In genomic region chr2:133498717-133499143, GRCm38 (mm10) we compare ENCODE assay signal across 12 mouse cellular contexts. TPM values are rescaled to one million over a fixed set of nuclear protein-coding genes. Genes with fewer than 3 reads are reported as not detected.
DNase-seq lines count a peak whose midpoint lies in the region; ATAC-seq lines count a peak whose summit lies in the region.
"Had no signal": no experiment of that assay in that cellular context is flagged by ENCODE, and none has a peak within 500 bp of the region (broad histone marks: within the 10 kb centered on the region; RNA-seq: fewer than 3 reads in every experiment).

No protein-coding gene starts in this region.

- H3K27me3 ChIP-seq in intestine, embryonic 14.5 days (replicated peaks; ENCODE audit: control insufficient read depth, insufficient read depth, low read length) = no peaks in the 10 kb centered on the region
- H3K27me3 ChIP-seq in liver, embryonic 11.5 days (replicated peaks; ENCODE audit: control insufficient read depth, insufficient read depth, low read length) = no peaks in the 10 kb centered on the region
- H3K27me3 ChIP-seq in forebrain, embryonic 13.5 days = no peaks in the 10 kb centered on the region
- H3K27me3 ChIP-seq: hindbrain, embryonic 12.5 days had no signal

- peak overlapping the region; percentile 55 for H3K27ac ChIP-seq in intestine, embryonic 14.5 days (ENCODE audit: low read depth)
- H3K27ac ChIP-seq in liver, embryonic 11.5 days (ENCODE audit: low read depth, low read length) = no peak overlapping the region
- H3K27ac ChIP-seq in forebrain, embryonic 13.5 days = no peak overlapping the region
- H3K27ac ChIP-seq: hindbrain, embryonic 12.5 days had no signal

- ATAC-seq in intestine, embryonic 14.5 days (replicated peaks; ENCODE audit: low FRiP score, low TSS enrichment, low read depth) = peak; percentile 84
- 0 out of 2 replicates have a peak, but pooled peaks have one; percentile 30 for ATAC-seq in liver, embryonic 11.5 days (replicated peaks; ENCODE audit: low FRiP score)
- no peak for ATAC-seq in activated CD4-positive, CD25-positive, alpha-beta regulatory T cell, adult 4 months
- no peak for ATAC-seq in forebrain, embryonic 13.5 days

- H3K4me3 ChIP-seq in intestine, embryonic 14.5 days (ENCODE audit: low read depth, low read length) = no peak overlapping the region
- no peak overlapping the region for H3K4me3 ChIP-seq in liver, embryonic 11.5 days (ENCODE audit: low read depth, low read length)
- H3K4me3 ChIP-seq in forebrain, embryonic 13.5 days = no peak overlapping the region
- H3K4me3 ChIP-seq: hindbrain, embryonic 12.5 days had no signal

- peak; percentile 11 for DNase-seq in heart, postnatal 4 days
- no peak for DNase-seq in heart, postnatal 14 days
- DNase-seq in intestine, embryonic 14.5 days (ENCODE audit: low spot score) = peak; percentile 60
- DNase-seq in liver, embryonic 11.5 days (ENCODE audit: low spot score) = no peak
- peak; percentile 29 to 32 for DNase-seq in lung, postnatal 4 days
- no peak for DNase-seq in layer of hippocampus, adult 8-10 months (ENCODE audit: low spot score in 2 of 2)
- DNase-seq: cerebellum, postnatal 36 days; kidney, postnatal 10 days; thymus, postnatal 36 days had no signal

- H3K4me2 ChIP-seq in intestine, embryonic 14.5 days (ENCODE audit: low read length) = no peak overlapping the region
- H3K4me2 ChIP-seq in liver, embryonic 11.5 days = no peak overlapping the region
- H3K4me2 ChIP-seq in forebrain, embryonic 13.5 days = no peak overlapping the region
- H3K4me2 ChIP-seq: hindbrain, embryonic 12.5 days had no signal

- H3K4me1 ChIP-seq in intestine, embryonic 14.5 days (replicated peaks; ENCODE audit: control insufficient read depth, insufficient read depth, low read length) = no peaks in the 10 kb centered on the region; the same call in 1 of the 2 replicates
- H3K4me1 ChIP-seq in liver, embryonic 11.5 days (replicated peaks; ENCODE audit: control insufficient read depth, insufficient read depth, low read length) = no peaks in the 10 kb centered on the region
- H3K4me1 ChIP-seq in forebrain, embryonic 13.5 days = no peaks in the 10 kb centered on the region
- H3K4me1 ChIP-seq: hindbrain, embryonic 12.5 days had no signal

- intact Hi-C loops in heart, postnatal 14 days (cut with DNase I) = no loop called here

- no peak overlapping the region for H3K9ac ChIP-seq in intestine, embryonic 14.5 days (ENCODE audit: low read length)
- H3K9ac ChIP-seq in liver, embryonic 11.5 days (ENCODE audit: low read depth, low read length) = no peak overlapping the region
- H3K9ac ChIP-seq in forebrain, embryonic 13.5 days = no peak overlapping the region
- H3K9ac ChIP-seq: hindbrain, embryonic 12.5 days had no signal

- H3K36me3 ChIP-seq in intestine, embryonic 14.5 days (ENCODE audit: control insufficient read depth, insufficient read depth, low read length) = no peaks in the 10 kb centered on the region
- no peaks in the 10 kb centered on the region for H3K36me3 ChIP-seq in liver, embryonic 11.5 days (ENCODE audit: control insufficient read depth, insufficient read depth, low read length)
- H3K36me3 ChIP-seq in forebrain, embryonic 13.5 days (ENCODE audit: poor library complexity, severe bottlenecking) = no peaks in the 10 kb centered on the region
- H3K36me3 ChIP-seq: hindbrain, embryonic 12.5 days had no signal

- 49% methylated on average over 3 of the region's 3 CpGs for WGBS in intestine, embryonic 14.5 days
- 59% methylated on average over 3 of the region's 3 CpGs for WGBS in liver, embryonic 11.5 days
- 73% methylated on average over 3 of the region's 3 CpGs for WGBS in forebrain, embryonic 13.5 days

- H3K9me3 ChIP-seq in intestine, embryonic 14.5 days (ENCODE audit: control insufficient read depth, low read length) = no peaks in the 10 kb centered on the region
- H3K9me3 ChIP-seq in liver, embryonic 11.5 days (ENCODE audit: control insufficient read depth, low read length) = no peaks in the 10 kb centered on the region
- no peaks in the 10 kb centered on the region for H3K9me3 ChIP-seq in forebrain, embryonic 13.5 days (replicated peaks)
- H3K9me3 ChIP-seq: hindbrain, embryonic 12.5 days had no signal

RNA-seq across cellular contexts. Expression of gene Bmp2, which starts 53.2 kb away (rescaled TPM):
- 1 to 10 TPM; 4.2 to 4.6 TPM for total RNA-seq in heart, postnatal 4 days (2021)
- 1 to 10 TPM; 2.6 to 3.2 TPM for total RNA-seq in heart, postnatal 14 days (2021)
- polyA plus RNA-seq in intestine, embryonic 14.5 days (2014; fragmentation: Nextera tagmentation; extraction: Ambion mirVana) = 10.3 and 11.7 TPM in 2 replicates
- polyA plus RNA-seq in liver, embryonic 11.5 days (2014; fragmentation: Nextera tagmentation; extraction: Ambion mirVana) = 7.1 and 8.4 TPM in 2 replicates
- 1 to 10 TPM; 1.3 to 2.2 (median 1.5) TPM for total RNA-seq in layer of hippocampus, adult 8-10 months (2022)
- not detected for polyA plus RNA-seq in activated CD4-positive, CD25-positive, alpha-beta regulatory T cell, adult 4 months (2017; shearing (Covaris generic))
- polyA plus RNA-seq in forebrain, embryonic 13.5 days (2015; fragmentation: Nextera tagmentation; extraction: Ambion mirVana) = 0.67 and 0.94 TPM in 2 replicates

Comparison
In these comparisons a context has a peak if more than half of its experiments do, and no peak if none do; other contexts are left out.
1. DNase-seq: peak in heart, postnatal 4 days (single experiment), intestine, embryonic 14.5 days (single experiment) and lung, postnatal 4 days (2 of 2); none in heart, postnatal 14 days (0 of 2), liver, embryonic 11.5 days (single experiment) and layer of hippocampus, adult 8-10 months (0 of 2).
2. ATAC-seq: peak in intestine, embryonic 14.5 days (single experiment) and liver, embryonic 11.5 days (single experiment); none in activated CD4-positive, CD25-positive, alpha-beta regulatory T cell, adult 4 months (single experiment) and forebrain, embryonic 13.5 days (single experiment).